Comparison of ENCODE assay signal across 8 mouse cellular contexts in the genomic region with DNA sequence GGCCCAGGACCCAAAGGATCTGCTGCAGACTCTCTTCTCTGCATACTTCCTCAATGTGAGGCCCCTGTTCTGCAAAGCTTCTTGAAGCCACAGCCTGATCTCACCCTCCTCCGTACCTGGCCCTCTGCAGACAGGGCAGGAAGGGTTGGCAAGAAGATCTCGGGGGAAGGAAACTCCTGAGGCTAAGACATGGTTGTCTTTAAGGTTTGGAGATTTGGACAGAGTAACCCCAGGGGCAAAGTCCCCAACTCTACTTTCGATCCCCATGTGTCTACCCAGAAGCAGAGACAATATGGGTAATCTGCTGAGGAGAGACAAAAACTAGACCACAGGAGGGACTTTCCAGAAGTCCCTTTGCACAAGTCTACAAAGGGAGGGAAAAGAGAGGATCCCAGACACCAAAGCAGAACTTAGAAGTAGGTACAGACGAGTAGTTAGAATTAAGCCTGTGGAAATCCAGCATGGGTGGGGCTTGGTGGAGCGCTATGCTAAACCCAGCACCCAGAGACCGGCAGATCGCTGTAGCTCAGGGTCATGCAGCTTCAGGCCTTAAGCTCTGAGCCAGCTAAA. TPM values are rescaled to one million over a fixed set of nuclear protein-coding genes. Genes with fewer than 3 reads are reported as not detected.
A peak's percentile ranks its signal among the peaks of the same experiment; 100 is the strongest.
DNase-seq lines count a peak whose midpoint lies in the region; ATAC-seq lines count a peak whose summit lies in the region.

No protein-coding gene starts in this region.

- no peak for ATAC-seq in heart, embryonic 12.5 days (ENCODE audit: insufficient number of reproducible peaks, low FRiP score)
- ATAC-seq in embryonic facial prominence, embryonic 13.5 days (ENCODE audit: insufficient number of reproducible peaks, insufficient read depth, low FRiP score, low TSS enrichment, low read depth), result no peak
- ATAC-seq in liver, embryonic 15.5 days (ENCODE audit: insufficient read depth), result no peak
- ATAC-seq in hindbrain, embryonic 13.5 days (ENCODE audit: low FRiP score), result no peak

- 0 out of 2 replicates have a peak overlapping the region, but pooled peaks have one; percentile 9 for H3K9ac ChIP-seq in heart, embryonic 12.5 days
- no peak overlapping the region for H3K9ac ChIP-seq in embryonic facial prominence, embryonic 13.5 days
- H3K9ac ChIP-seq in liver, embryonic 15.5 days, result no peak overlapping the region
- H3K9ac ChIP-seq in hindbrain, embryonic 13.5 days, result no peak overlapping the region

- no peaks in the 10 kb centered on the region for H3K9me3 ChIP-seq in heart, embryonic 12.5 days (replicated peaks)
- H3K9me3 ChIP-seq in embryonic facial prominence, embryonic 13.5 days, result no peaks in the 10 kb centered on the region
- H3K9me3 ChIP-seq in liver, embryonic 15.5 days (replicated peaks), result no peaks in the 10 kb centered on the region
- H3K9me3 ChIP-seq in hindbrain, embryonic 13.5 days, result no peaks in the 10 kb centered on the region

- 0 out of 2 replicates have a peak overlapping the region, but pooled peaks have one; percentile 13 for H3K4me2 ChIP-seq in heart, embryonic 12.5 days
- H3K4me2 ChIP-seq in embryonic facial prominence, embryonic 13.5 days, result peak overlapping the region; percentile 44
- H3K4me2 ChIP-seq in liver, embryonic 15.5 days, result 0 out of 2 replicates have a peak overlapping the region, but pooled peaks have one; percentile 1
- no peak overlapping the region for H3K4me2 ChIP-seq in hindbrain, embryonic 13.5 days

- H3K27ac ChIP-seq in heart, embryonic 12.5 days (ENCODE audit: poor library complexity, severe bottlenecking), result peak overlapping the region; percentile 32; the same call in 1 of the 2 replicates
- peak overlapping the region; percentile 93 for H3K27ac ChIP-seq in embryonic facial prominence, embryonic 13.5 days
- H3K27ac ChIP-seq in liver, embryonic 15.5 days (replicated peaks), result no peak overlapping the region
- no peak overlapping the region for H3K27ac ChIP-seq in hindbrain, embryonic 13.5 days

- WGBS in heart, embryonic 12.5 days, result 76% methylated on average over 7 of the region's 7 CpGs
- WGBS in embryonic facial prominence, embryonic 13.5 days, result 66% methylated on average over 7 of the region's 7 CpGs
- 41% methylated on average over 7 of the region's 7 CpGs for WGBS in liver, embryonic 15.5 days (ENCODE audit: insufficient replicate concordance)
- 82% methylated on average over 7 of the region's 7 CpGs for WGBS in hindbrain, embryonic 13.5 days

- no peaks in the 10 kb centered on the region for H3K27me3 ChIP-seq in heart, embryonic 12.5 days (replicated peaks)
- no peaks in the 10 kb centered on the region for H3K27me3 ChIP-seq in embryonic facial prominence, embryonic 13.5 days
- H3K27me3 ChIP-seq in liver, embryonic 15.5 days, result peaks cover 37% of the 10 kb centered on the region
- no peaks in the 10 kb centered on the region; the same call in 1 of the 2 replicates for H3K27me3 ChIP-seq in hindbrain, embryonic 13.5 days

- DNase-seq in heart, postnatal 36 days, result no peak
- DNase-seq in A20 (ENCODE audit: low read depth, low spot score), result peak; percentile 73
- DNase-seq in left cerebral cortex, postnatal 4 days, result no peak
- DNase-seq in spleen, adult 12 weeks (ENCODE audit: low spot score), result no peak

- intact Hi-C loops in heart, postnatal 36 days (cut with DNase I), result no loop called here
- intact Hi-C loops in left cerebral cortex, postnatal 4 days (cut with DNase I), result no loop called here

- H3K4me1 ChIP-seq in heart, embryonic 12.5 days (replicated peaks), result peaks cover 44% of the 10 kb centered on the region
- H3K4me1 ChIP-seq in embryonic facial prominence, embryonic 13.5 days, result peaks cover 58% of the 10 kb centered on the region
- H3K4me1 ChIP-seq in liver, embryonic 15.5 days (replicated peaks), result peaks cover 52% of the 10 kb centered on the region
- peaks cover 44% of the 10 kb centered on the region for H3K4me1 ChIP-seq in hindbrain, embryonic 13.5 days (replicated peaks)

- H3K36me3 ChIP-seq in heart, embryonic 12.5 days, result no peaks in the 10 kb centered on the region
- no peaks in the 10 kb centered on the region for H3K36me3 ChIP-seq in embryonic facial prominence, embryonic 13.5 days
- no peaks in the 10 kb centered on the region for H3K36me3 ChIP-seq in liver, embryonic 15.5 days (replicated peaks)
- no peaks in the 10 kb centered on the region for H3K36me3 ChIP-seq in hindbrain, embryonic 13.5 days

- no peak overlapping the region for H3K4me3 ChIP-seq in heart, embryonic 12.5 days
- no peak overlapping the region for H3K4me3 ChIP-seq in embryonic facial prominence, embryonic 13.5 days
- H3K4me3 ChIP-seq in liver, embryonic 15.5 days (replicated peaks), result no peak overlapping the region
- no peak overlapping the region for H3K4me3 ChIP-seq in hindbrain, embryonic 13.5 days

RNA-seq across cellular contexts. Expression of a gene that starts 3.9 kb away (rescaled TPM):
- polyA plus RNA-seq in heart, embryonic 12.5 days (2016; fragmentation: Nextera tagmentation; extraction: Ambion mirVana), result 108 and 113 TPM in 2 replicates
- 100 to 1,000 TPM; 121 to 130 TPM for total RNA-seq in heart, postnatal 36 days (2021)
- polyA plus RNA-seq in embryonic facial prominence, embryonic 13.5 days (2015; fragmentation: Nextera tagmentation; extraction: Ambion mirVana), result 311 and 321 TPM in 2 replicates
- 133 and 142 TPM in 2 replicates for polyA plus RNA-seq in liver, embryonic 15.5 days (2015; fragmentation: Nextera tagmentation; extraction: Ambion mirVana)
- total RNA-seq in left cerebral cortex, postnatal 4 days (2021), result 10 to 100 TPM; 35.3 to 37.7 TPM
- polyA plus RNA-seq in hindbrain, embryonic 13.5 days (2015; fragmentation: Nextera tagmentation; extraction: Ambion mirVana), result 31.9 and 35.0 TPM in 2 replicates

RNA-seq across cellular contexts. Expression of a gene that starts 18.6 kb away (rescaled TPM):
- 11.8 and 13.9 TPM in 2 replicates for polyA plus RNA-seq in heart, embryonic 12.5 days (2016; fragmentation: Nextera tagmentation; extraction: Ambion mirVana)
- under 1 TPM; 0.22 to 0.58 TPM for total RNA-seq in heart, postnatal 36 days (2021)
- 32.2 and 33.4 TPM in 2 replicates for polyA plus RNA-seq in embryonic facial prominence, embryonic 13.5 days (2015; fragmentation: Nextera tagmentation; extraction: Ambion mirVana)
- polyA plus RNA-seq in liver, embryonic 15.5 days (2015; fragmentation: Nextera tagmentation; extraction: Ambion mirVana), result 0.60 and 0.67 TPM in 2 replicates
- total RNA-seq in left cerebral cortex, postnatal 4 days (2021), result 10 to 100 TPM; 80.5 to 87.8 TPM
- 38.9 and 40.0 TPM in 2 replicates for polyA plus RNA-seq in hindbrain, embryonic 13.5 days (2015; fragmentation: Nextera tagmentation; extraction: Ambion mirVana)

RNA-seq across cellular contexts. Expression of a gene that starts 34.5 kb away (rescaled TPM):
- polyA plus RNA-seq in heart, embryonic 12.5 days (2016; fragmentation: Nextera tagmentation; extraction: Ambion mirVana), result 0.55 TPM in 1 of 2 replicates, not detected in the other
- not detected for total RNA-seq in heart, postnatal 36 days (2021)
- polyA plus RNA-seq in embryonic facial prominence, embryonic 13.5 days (2015; fragmentation: Nextera tagmentation; extraction: Ambion mirVana), result 18.6 and 19.5 TPM in 2 replicates
- polyA plus RNA-seq in liver, embryonic 15.5 days (2015; fragmentation: Nextera tagmentation; extraction: Ambion mirVana), result 0.53 TPM in 1 of 2 replicates, not detected in the other
- under 1 TPM in 1 of 2 experiments, not detected in 1; 0.83 TPM for total RNA-seq in left cerebral cortex, postnatal 4 days (2021)
- polyA plus RNA-seq in hindbrain, embryonic 13.5 days (2015; fragmentation: Nextera tagmentation; extraction: Ambion mirVana), result not detected in 2 replicates

RNA-seq across cellular contexts. Expression of a gene that starts 39.2 kb away (rescaled TPM):
- polyA plus RNA-seq in heart, embryonic 12.5 days (2016; fragmentation: Nextera tagmentation; extraction: Ambion mirVana), result 108 and 114 TPM in 2 replicates
- total RNA-seq in heart, postnatal 36 days (2021), result 10 to 100 TPM; 94.6 to 99.1 TPM
- 164 and 169 TPM in 2 replicates for polyA plus RNA-seq in embryonic facial prominence, embryonic 13.5 days (2015; fragmentation: Nextera tagmentation; extraction: Ambion mirVana)
- polyA plus RNA-seq in liver, embryonic 15.5 days (2015; fragmentation: Nextera tagmentation; extraction: Ambion mirVana), result 104 and 112 TPM in 2 replicates
- total RNA-seq in left cerebral cortex, postnatal 4 days (2021), result 100 to 1,000 TPM; 106 to 120 TPM
- polyA plus RNA-seq in hindbrain, embryonic 13.5 days (2015; fragmentation: Nextera tagmentation; extraction: Ambion mirVana), result 179 and 182 TPM in 2 replicates

RNA-seq across cellular contexts. Expression of a gene that starts 39.9 kb away (rescaled TPM):
- polyA plus RNA-seq in heart, embryonic 12.5 days (2016; fragmentation: Nextera tagmentation; extraction: Ambion mirVana), result 46.5 and 47.9 TPM in 2 replicates
- total RNA-seq in heart, postnatal 36 days (2021), result 10 to 100 TPM; 65.0 to 75.6 TPM
- polyA plus RNA-seq in embryonic facial prominence, embryonic 13.5 days (2015; fragmentation: Nextera tagmentation; extraction: Ambion mirVana), result 43.0 and 44.6 TPM in 2 replicates
- 19.8 and 20.4 TPM in 2 replicates for polyA plus RNA-seq in liver, embryonic 15.5 days (2015; fragmentation: Nextera tagmentation; extraction: Ambion mirVana)
- 100 to 1,000 TPM in 1 of 2 experiments, 10 to 100 TPM in 1; 97.5 to 105 TPM for total RNA-seq in left cerebral cortex, postnatal 4 days (2021)
- polyA plus RNA-seq in hindbrain, embryonic 13.5 days (2015; fragmentation: Nextera tagmentation; extraction: Ambion mirVana), result 36.7 and 38.3 TPM in 2 replicates

Comparison
In these comparisons a context has a peak if more than half of its experiments do, and no peak if none do; other contexts are left out.
1. H3K27ac ChIP-seq: peak in heart, embryonic 12.5 days (single experiment) and embryonic facial prominence, embryonic 13.5 days (single experiment); none in liver, embryonic 15.5 days (single experiment) and hindbrain, embryonic 13.5 days (single experiment).
2. RNA of a gene that starts 34.5 kb away (polyA plus RNA-seq): 18.6 to 19.5 TPM in embryonic facial prominence, embryonic 13.5 days; 0.55 TPM in heart, embryonic 12.5 days, 0.53 TPM in liver, embryonic 15.5 days and not detected in hindbrain, embryonic 13.5 days; every median in the first group is over 10 times any median in the second.